Mouse (Mus musculus) mature B cell (primary cell): ENCODE results near the gene Uvssa.

Source experiments
- in situ Hi-C: fragments of 300-500 bp; cut with MboI; formaldehyde crosslinking; loops from 2 replicates; pipeline ENCODE4 v1.14.3; 2019

The Uvssa gene

DNA sequence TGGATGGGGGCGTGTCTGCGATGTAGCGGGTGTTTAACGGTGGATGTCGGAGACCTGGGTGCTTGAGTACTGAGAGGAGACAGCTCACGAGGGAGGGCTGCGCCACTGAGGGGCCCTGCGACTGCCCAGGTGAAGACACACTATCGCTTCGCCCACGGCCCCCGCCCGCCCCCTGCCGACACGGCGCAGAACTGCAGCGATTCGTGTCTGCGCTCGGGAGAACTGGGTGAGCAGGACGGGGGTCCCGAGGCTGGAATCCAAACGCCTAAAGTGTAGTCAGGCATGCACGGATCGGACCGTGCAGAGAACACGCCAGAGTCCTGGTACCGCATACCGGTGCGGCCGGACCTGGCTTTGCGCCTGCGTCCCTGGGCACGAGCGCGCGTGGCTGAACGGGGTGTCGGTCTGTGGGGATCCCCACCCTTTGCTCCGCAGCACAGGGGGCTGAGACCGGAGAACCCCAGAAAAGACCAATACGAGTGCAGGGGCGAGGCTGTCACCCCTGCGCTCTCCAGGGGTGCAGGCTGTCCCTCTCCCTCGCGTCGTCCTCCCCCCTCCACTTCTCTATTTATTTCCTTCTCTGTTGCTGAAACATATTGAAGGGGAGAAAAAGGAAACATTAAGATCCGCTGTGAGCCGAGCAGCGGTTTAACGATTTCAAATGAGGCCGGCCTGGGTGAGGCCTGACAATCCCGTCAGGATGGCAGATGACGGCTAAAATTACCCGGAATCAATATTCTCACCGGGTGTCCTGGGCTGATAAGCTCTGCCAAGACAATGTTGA, 64.8 kb downstream of the Uvssa start:
- in situ Hi-C loops, result no loop called here

DNA sequence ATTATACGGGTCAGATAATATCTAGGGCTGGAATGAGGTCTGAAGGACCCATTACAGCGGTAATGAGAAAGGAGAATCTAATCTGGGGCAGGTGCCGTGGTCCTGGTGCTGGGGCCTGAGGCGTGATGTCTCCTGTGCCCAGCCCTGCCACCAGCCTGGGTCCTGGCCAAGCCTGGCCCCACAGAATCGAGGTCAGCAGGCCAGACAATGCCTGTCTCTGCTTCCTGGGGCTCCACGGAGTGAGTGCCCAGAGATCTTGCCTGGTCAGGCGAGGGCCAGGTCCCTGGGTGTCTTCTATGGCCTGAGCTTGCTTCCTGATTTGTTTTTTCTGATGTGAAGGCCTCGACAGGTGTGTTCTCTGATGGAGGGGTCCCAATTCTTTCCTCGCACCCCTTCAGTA, 65.4 kb downstream of the Uvssa start:
- in situ Hi-C loops, result no loop called here

DNA sequence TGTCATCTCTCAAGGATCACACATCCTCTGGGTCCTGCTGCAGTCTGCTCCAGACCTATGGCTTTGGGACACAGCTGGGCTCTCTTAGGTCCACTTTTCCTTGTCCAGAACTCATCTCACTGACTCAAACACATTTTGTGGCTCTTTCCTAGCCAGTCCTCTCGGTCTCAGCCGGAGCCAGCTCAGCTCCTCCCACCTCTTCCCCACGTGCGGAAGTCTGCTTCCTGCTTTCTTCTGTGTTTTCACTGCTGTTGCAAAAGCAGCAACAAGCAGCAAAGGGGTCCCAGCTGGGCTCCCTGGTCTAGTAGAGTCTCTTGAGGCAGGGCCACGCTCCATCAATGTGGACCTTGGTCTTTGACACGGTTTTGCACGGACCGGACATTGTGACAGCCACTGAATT, 77.4 kb downstream of the Uvssa start:
- in situ Hi-C loops, result no loop called here

DNA sequence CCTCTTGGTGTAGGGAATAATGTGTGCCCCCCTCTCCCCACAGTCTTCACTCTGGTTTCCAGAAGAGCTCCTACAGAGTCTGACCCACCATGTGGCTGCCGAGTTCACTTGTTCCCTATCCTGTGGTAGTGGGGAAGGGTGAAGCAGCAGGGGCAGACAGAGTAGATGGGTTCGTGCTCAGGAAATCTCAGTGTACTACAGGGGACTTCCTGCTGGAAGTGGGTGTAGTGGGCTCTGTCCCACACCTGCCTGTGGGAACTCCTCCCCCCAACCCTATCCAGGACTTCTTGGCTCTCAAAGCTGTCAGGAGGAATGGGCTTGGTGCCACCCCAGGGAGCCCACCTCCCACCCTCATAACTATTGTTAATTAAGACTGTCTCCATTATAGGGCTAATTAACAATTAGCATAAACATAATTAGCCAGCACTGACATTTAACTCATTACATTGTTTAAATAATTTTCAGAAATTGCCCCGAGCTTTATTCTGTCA, 79.8 kb downstream of the Uvssa start:
- in situ Hi-C loops, result no loop called here

DNA sequence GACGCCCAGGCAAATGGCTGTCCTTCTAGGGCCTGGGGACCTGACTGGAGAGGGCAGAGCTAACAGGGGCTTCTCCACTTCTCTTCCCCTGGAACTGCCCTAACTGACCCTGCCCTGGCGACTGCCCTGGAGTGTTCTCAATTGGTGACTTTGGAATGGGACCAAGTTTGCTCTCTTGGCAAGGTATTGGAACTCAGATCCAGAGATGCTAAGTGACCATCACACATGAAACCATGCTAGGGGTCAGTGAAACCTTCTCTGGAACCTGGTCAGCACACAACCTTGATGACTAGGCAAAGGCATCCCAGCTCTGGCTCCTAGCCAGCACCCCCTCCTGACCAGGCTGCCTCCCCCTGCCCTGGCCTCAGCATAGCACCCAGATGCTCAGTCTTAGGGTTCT, 80.8 kb downstream of the Uvssa start:
- in situ Hi-C loops, result no loop called here

DNA sequence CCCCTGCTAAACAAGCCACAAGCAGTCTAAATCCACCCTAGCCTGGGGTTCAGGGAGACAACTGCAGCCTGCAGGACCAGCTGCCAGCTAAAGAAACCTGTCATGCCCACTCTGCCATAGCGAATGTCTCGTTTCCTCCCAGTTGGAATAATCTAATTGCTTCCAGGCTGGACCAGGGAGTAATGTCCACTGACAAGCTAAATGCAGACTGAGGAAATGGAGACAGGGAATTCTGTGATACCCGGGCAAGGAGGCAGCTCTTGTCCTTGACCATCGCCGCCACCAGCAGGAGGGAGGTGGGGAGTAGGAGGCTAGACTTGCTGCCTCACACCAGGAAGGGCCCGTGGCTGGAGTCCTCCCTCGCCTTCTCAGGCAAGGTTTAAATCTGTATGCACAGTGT, 86.0 kb downstream of the Uvssa start:
- in situ Hi-C loops, result no loop called here

DNA sequence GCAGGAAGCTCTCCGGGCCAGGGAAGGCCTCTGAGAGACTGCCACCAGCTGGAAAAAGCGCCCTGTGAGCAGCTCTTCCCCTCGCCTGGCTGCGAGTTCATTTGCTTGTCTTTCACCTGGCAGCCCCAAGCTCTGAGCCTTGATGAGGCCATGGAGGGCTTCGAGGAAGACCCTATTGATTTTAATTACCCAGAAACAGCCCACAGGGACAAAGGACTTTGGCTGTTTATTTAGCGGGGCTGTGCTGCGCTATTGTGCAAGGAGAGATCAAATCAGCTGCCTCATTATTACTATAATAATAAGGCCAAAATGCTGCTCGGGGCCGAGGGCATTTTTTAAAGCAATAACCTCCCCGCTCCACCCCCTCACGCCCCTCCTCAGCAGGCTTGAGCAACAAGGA, 87.1 kb downstream of the Uvssa start:
- in situ Hi-C loops, result no loop called here
